Mouse (Mus musculus): ENCODE data around the gene Clic3. TPM values are rescaled to one million over a fixed set of nuclear protein-coding genes. Genes with fewer than 3 reads are reported as not detected.
A peak's percentile ranks its signal among the peaks of the same experiment; 100 is the strongest.

Gene Clic3
- polyA plus RNA-seq, 1 experiment from 2014 or later = 139 TPM

- 80% methylated on average over 5 of the region's 5 CpGs for WGBS
- peaks cover 36% of the 10 kb centered on the region for H3K27me3 ChIP-seq (ENCODE audit: control insufficient read depth, insufficient read depth, low read depth, low read length)
Measured at GRCm38 (mm10) chr2:25427256-25427655, 29.4 kb upstream of the Clic3 start.

GRCm38 (mm10) chr2:25428442-25429236, 28.0 kb upstream of the Clic3 start, which contains the start of gene Abca2:
TSS of gene Abca2 (plus strand) at chr2:25428703.
- 0% methylated on average over 54 of the region's 89 CpGs for WGBS
- Histone ChIP-seq H3K9me3 (ENCODE audit: control insufficient read depth, low read length) (no peaks in the 10 kb centered on the region), H3K27ac (ENCODE audit: low read length) (no peak within 1 kb of the TSS), H3K4me3 (ENCODE audit: low read length) (peak within 1 kb of the TSS; percentile 72), H3K4me2 (ENCODE audit: low read depth, low read length) (peak within 1 kb of the TSS; percentile 97), H3K9ac (ENCODE audit: low read length) (peak within 1 kb of the TSS; percentile 76), H3K36me3 (ENCODE audit: control insufficient read depth, insufficient read depth, low read length) (no peaks in the 10 kb centered on the region), H3K27me3 (ENCODE audit: control insufficient read depth, insufficient read depth, low read depth, low read length) (peaks cover 36% of the 10 kb centered on the region), H3K4me1 (replicated peaks; ENCODE audit: control insufficient read depth, insufficient read depth, low read length) (peaks cover 10% of the 10 kb centered on the region)
- ATAC-seq (ENCODE audit: low read depth) = peak; percentile 93

More at GRCm38 (mm10) chr2:25427256-25427655, 29.4 kb upstream of the Clic3 start:
- H3K4me2 ChIP-seq (ENCODE audit: low read depth, low read length) = no peak overlapping the region
- H3K9ac ChIP-seq (ENCODE audit: low read length) = no peak overlapping the region
- H3K36me3 ChIP-seq (ENCODE audit: control insufficient read depth, insufficient read depth, low read length) = no peaks in the 10 kb centered on the region
- H3K27ac ChIP-seq (ENCODE audit: low read length) = no peak overlapping the region
- no peak for ATAC-seq (ENCODE audit: low read depth)
- no peaks in the 10 kb centered on the region for H3K9me3 ChIP-seq (ENCODE audit: control insufficient read depth, low read length)
- H3K4me3 ChIP-seq (ENCODE audit: low read length) = no peak overlapping the region
- peaks cover 10% of the 10 kb centered on the region for H3K4me1 ChIP-seq (replicated peaks; ENCODE audit: control insufficient read depth, insufficient read depth, low read length)

- 53% methylated on average over 5 of the region's 5 CpGs for WGBS
- no peak for ATAC-seq (ENCODE audit: low read depth)
- peak overlapping the region; percentile 76 for H3K9ac ChIP-seq (ENCODE audit: low read length)
- peak overlapping the region; percentile 97 for H3K4me2 ChIP-seq (ENCODE audit: low read depth, low read length)
- H3K4me1 ChIP-seq (replicated peaks; ENCODE audit: control insufficient read depth, insufficient read depth, low read length) = peaks cover 10% of the 10 kb centered on the region
- no peaks in the 10 kb centered on the region for H3K9me3 ChIP-seq (ENCODE audit: control insufficient read depth, low read length)
- no peak overlapping the region for H3K27ac ChIP-seq (ENCODE audit: low read length)
- peaks cover 30% of the 10 kb centered on the region for H3K27me3 ChIP-seq (ENCODE audit: control insufficient read depth, insufficient read depth, low read depth, low read length)
- H3K4me3 ChIP-seq (ENCODE audit: low read length) = peak overlapping the region; percentile 72
- H3K36me3 ChIP-seq (ENCODE audit: control insufficient read depth, insufficient read depth, low read length) = no peaks in the 10 kb centered on the region
Measured at GRCm38 (mm10) chr2:25429435-25430180, 27.0 kb upstream of the Clic3 start.

GRCm38 (mm10) chr2:25430395-25431233, 26.0 kb upstream of the Clic3 start:
- no peak overlapping the region for H3K4me3 ChIP-seq (ENCODE audit: low read length)
- no peak overlapping the region for H3K9ac ChIP-seq (ENCODE audit: low read length)
- peaks cover 20% of the 10 kb centered on the region for H3K27me3 ChIP-seq (ENCODE audit: control insufficient read depth, insufficient read depth, low read depth, low read length)
- no peaks in the 10 kb centered on the region for H3K9me3 ChIP-seq (ENCODE audit: control insufficient read depth, low read length)
- ATAC-seq (ENCODE audit: low read depth) = no peak
- H3K27ac ChIP-seq (ENCODE audit: low read length) = no peak overlapping the region
- no peaks in the 10 kb centered on the region for H3K36me3 ChIP-seq (ENCODE audit: control insufficient read depth, insufficient read depth, low read length)
- no peak overlapping the region for H3K4me2 ChIP-seq (ENCODE audit: low read depth, low read length)
- H3K4me1 ChIP-seq (replicated peaks; ENCODE audit: control insufficient read depth, insufficient read depth, low read length) = peaks cover 10% of the 10 kb centered on the region
- 58% methylated on average over 17 of the region's 17 CpGs for WGBS

DNA sequence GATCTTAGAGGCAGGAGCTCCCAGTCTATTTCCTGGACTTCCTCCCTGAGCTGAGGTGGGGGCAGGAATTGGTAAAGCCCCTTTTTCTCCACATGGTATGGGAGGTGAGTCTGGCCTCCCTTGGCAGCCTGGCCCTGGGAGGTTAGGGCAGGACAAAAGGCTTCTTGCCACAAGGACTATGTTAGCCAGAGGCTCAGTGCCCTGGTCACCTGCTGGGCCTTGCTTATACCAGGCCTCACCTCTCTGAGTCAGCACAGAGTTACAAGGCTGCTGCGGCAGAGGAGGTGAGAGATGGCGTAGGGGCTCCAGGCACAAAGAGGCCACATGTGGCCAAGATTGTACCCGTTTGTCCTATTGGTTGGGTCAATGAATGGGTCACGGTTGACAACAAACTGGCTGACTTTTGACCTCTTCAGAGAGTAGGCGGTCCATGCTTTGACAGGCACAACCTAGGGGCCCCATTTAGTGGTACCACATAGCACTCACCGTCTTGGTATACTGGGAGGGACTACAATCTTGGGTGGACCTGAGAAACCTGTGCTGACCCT, 25.3 kb upstream of the Clic3 start:
- no peak for ATAC-seq (ENCODE audit: low read depth)
- no peak overlapping the region for H3K27ac ChIP-seq (ENCODE audit: low read length)
- H3K9me3 ChIP-seq (ENCODE audit: control insufficient read depth, low read length) = no peaks in the 10 kb centered on the region
- peaks cover 10% of the 10 kb centered on the region for H3K4me1 ChIP-seq (replicated peaks; ENCODE audit: control insufficient read depth, insufficient read depth, low read length)
- no peak overlapping the region for H3K9ac ChIP-seq (ENCODE audit: low read length)
- 75% methylated on average over 6 of the region's 6 CpGs for whole genome bisulfite sequencing
- no peak overlapping the region for H3K4me2 ChIP-seq (ENCODE audit: low read depth, low read length)
- no peaks in the 10 kb centered on the region for H3K36me3 ChIP-seq (ENCODE audit: control insufficient read depth, insufficient read depth, low read length)
- H3K27me3 ChIP-seq (ENCODE audit: control insufficient read depth, insufficient read depth, low read depth, low read length) = peaks cover 13% of the 10 kb centered on the region
- no peak overlapping the region for H3K4me3 ChIP-seq (ENCODE audit: low read length)

GRCm38 (mm10) chr2:25432326-25433098, 24.1 kb upstream of the Clic3 start:
- WGBS = 63% methylated on average over 11 of the region's 11 CpGs

GRCm38 (mm10) chr2:25433101-25433500, 23.5 kb upstream of the Clic3 start:
- Histone ChIP-seq H3K9ac (ENCODE audit: low read length) (no peak overlapping the region), H3K4me1 (replicated peaks; ENCODE audit: control insufficient read depth, insufficient read depth, low read length) (peaks cover 10% of the 10 kb centered on the region), H3K36me3 (ENCODE audit: control insufficient read depth, insufficient read depth, low read length) (no peaks in the 10 kb centered on the region), H3K27me3 (ENCODE audit: control insufficient read depth, insufficient read depth, low read depth, low read length) (peaks cover 11% of the 10 kb centered on the region), H3K4me3 (ENCODE audit: low read length) (no peak overlapping the region), H3K4me2 (ENCODE audit: low read depth, low read length) (no peak overlapping the region), H3K27ac (ENCODE audit: low read length) (no peak overlapping the region), H3K9me3 (ENCODE audit: control insufficient read depth, low read length) (no peaks in the 10 kb centered on the region)
- WGBS = 75% methylated on average over 17 of the region's 17 CpGs
- ATAC-seq (ENCODE audit: low read depth) = no peak

More at GRCm38 (mm10) chr2:25432326-25433098, 24.1 kb upstream of the Clic3 start:
- Histone ChIP-seq H3K9me3 (ENCODE audit: control insufficient read depth, low read length) (no peaks in the 10 kb centered on the region), H3K4me1 (replicated peaks; ENCODE audit: control insufficient read depth, insufficient read depth, low read length) (peaks cover 10% of the 10 kb centered on the region), H3K4me3 (ENCODE audit: low read length) (no peak overlapping the region), H3K27ac (ENCODE audit: low read length) (no peak overlapping the region), H3K27me3 (ENCODE audit: control insufficient read depth, insufficient read depth, low read depth, low read length) (peaks cover 11% of the 10 kb centered on the region), H3K9ac (ENCODE audit: low read length) (no peak overlapping the region), H3K36me3 (ENCODE audit: control insufficient read depth, insufficient read depth, low read length) (no peaks in the 10 kb centered on the region), H3K4me2 (ENCODE audit: low read depth, low read length) (no peak overlapping the region)
- no peak for ATAC-seq (ENCODE audit: low read depth)

GRCm38 (mm10) chr2:25434292-25434691, 22.3 kb upstream of the Clic3 start:
- H3K4me1 ChIP-seq (replicated peaks; ENCODE audit: control insufficient read depth, insufficient read depth, low read length) = peaks cover 5% of the 10 kb centered on the region; the same call in 1 of the 2 replicates
- H3K9me3 ChIP-seq (ENCODE audit: control insufficient read depth, low read length) = no peaks in the 10 kb centered on the region
- no peaks in the 10 kb centered on the region for H3K36me3 ChIP-seq (ENCODE audit: control insufficient read depth, insufficient read depth, low read length)
- no peak for ATAC-seq (ENCODE audit: low read depth)
- H3K27ac ChIP-seq (ENCODE audit: low read length) = no peak overlapping the region
- no peak overlapping the region for H3K4me2 ChIP-seq (ENCODE audit: low read depth, low read length)
- H3K27me3 ChIP-seq (ENCODE audit: control insufficient read depth, insufficient read depth, low read depth, low read length) = peaks cover 7% of the 10 kb centered on the region
- H3K4me3 ChIP-seq (ENCODE audit: low read length) = no peak overlapping the region
- no peak overlapping the region for H3K9ac ChIP-seq (ENCODE audit: low read length)
- 77% methylated on average over 8 of the region's 8 CpGs for WGBS
